Mouse (Mus musculus): ENCODE results near the gene Htatip2.

Htatip2 gene

GRCm38 (mm10) chr7:49786618-49787382, 27.9 kb downstream of the Htatip2 start:
- DNase-seq: no peak

- DNase-seq: no peak
Measured at GRCm38 (mm10) chr7:49787383-49787645, 28.4 kb downstream of the Htatip2 start.

- no peak for DNase-seq
Measured at GRCm38 (mm10) chr7:49794304-49794703, 35.4 kb downstream of the Htatip2 start.

- DNase-seq: no peak
Measured at GRCm38 (mm10) chr7:49797171-49797570, 38.3 kb downstream of the Htatip2 start.

GRCm38 (mm10) chr7:49803511-49803910, 44.6 kb downstream of the Htatip2 start:
- no peak for DNase-seq

GRCm38 (mm10) chr7:49804638-49805165, 45.8 kb downstream of the Htatip2 start:
- DNase-seq: no peak

- DNase-seq: no peak
Measured at GRCm38 (mm10) chr7:49805618-49806017, 46.7 kb downstream of the Htatip2 start.

GRCm38 (mm10) chr7:49807093-49807682, 48.3 kb downstream of the Htatip2 start:
- no peak for DNase-seq

GRCm38 (mm10) chr7:49807846-49808622, 49.1 kb downstream of the Htatip2 start:
- no peak for DNase-seq

GRCm38 (mm10) chr7:49809100-49809499, 50.2 kb downstream of the Htatip2 start:
- no peak for DNase-seq

- DNase-seq: no peak
Measured at GRCm38 (mm10) chr7:49809562-49809961, 50.6 kb downstream of the Htatip2 start.

GRCm38 (mm10) chr7:49811346-49811745, 52.4 kb downstream of the Htatip2 start:
- DNase-seq: no peak

- no peak for DNase-seq
Measured at GRCm38 (mm10) chr7:49819393-49819792, 60.5 kb downstream of the Htatip2 start.

GRCm38 (mm10) chr7:49821370-49821769, 62.5 kb downstream of the Htatip2 start:
- no peak for DNase-seq

- DNase-seq: no peak
Measured at GRCm38 (mm10) chr7:49822028-49822427, 63.1 kb downstream of the Htatip2 start.

Measured in cerebellum, adult 11-12 months (tissue).